Mouse (Mus musculus): Measurements from ENCODE around the gene Ctbp2.

Ctbp2 gene

GRCm38 (mm10) chr7:133123999-133124700 lies at the start of gene Ctbp2:
Ctbp2 (minus strand) TSS chr7:133124354.
- peak; percentile 86 to 89 for DNase-seq (ENCODE audit: low spot score in 2 of 2)

- peak; percentile 19 to 42 for DNase-seq (ENCODE audit: low spot score in 2 of 2)
Observed at GRCm38 (mm10) chr7:133171403-133172032, 47.4 kb upstream of the Ctbp2 start.

- DNase-seq (ENCODE audit: low spot score in 2 of 2) = no peak
Observed at GRCm38 (mm10) chr7:133168928-133169327, 44.8 kb upstream of the Ctbp2 start.

GRCm38 (mm10) chr7:133167903-133168302 lies 43.7 kb upstream of the Ctbp2 start:
- no peak for DNase-seq (ENCODE audit: low spot score in 2 of 2)

- no peak for DNase-seq (ENCODE audit: low spot score in 2 of 2)
Observed at GRCm38 (mm10) chr7:133164770-133165169, 40.6 kb upstream of the Ctbp2 start.

- no peak for DNase-seq (ENCODE audit: low spot score in 2 of 2)
Observed at GRCm38 (mm10) chr7:133163011-133163410, 38.9 kb upstream of the Ctbp2 start.

- DNase-seq (ENCODE audit: low spot score in 2 of 2) = no peak
Observed at GRCm38 (mm10) chr7:133162131-133162530, 38.0 kb upstream of the Ctbp2 start.

GRCm38 (mm10) chr7:133161362-133162080 lies 37.4 kb upstream of the Ctbp2 start:
- DNase-seq (ENCODE audit: low spot score in 2 of 2) = no peak

GRCm38 (mm10) chr7:133159519-133159918 lies 35.4 kb upstream of the Ctbp2 start:
- no peak for DNase-seq (ENCODE audit: low spot score in 2 of 2)

- DNase-seq (ENCODE audit: low spot score in 2 of 2) = no peak
Observed at GRCm38 (mm10) chr7:133155621-133156020, 31.5 kb upstream of the Ctbp2 start.

- no peak for DNase-seq (ENCODE audit: low spot score in 2 of 2)
Observed at GRCm38 (mm10) chr7:133154846-133155245, 30.7 kb upstream of the Ctbp2 start.

GRCm38 (mm10) chr7:133139689-133140336 lies 15.7 kb upstream of the Ctbp2 start:
- DNase-seq (ENCODE audit: low spot score in 2 of 2) = no peak

- DNase-seq (ENCODE audit: low spot score in 2 of 2) = no peak
Observed at GRCm38 (mm10) chr7:133133552-133133951, 9.4 kb upstream of the Ctbp2 start.

GRCm38 (mm10) chr7:133132702-133133101 lies 8.5 kb upstream of the Ctbp2 start:
- no peak for DNase-seq (ENCODE audit: low spot score in 2 of 2)

GRCm38 (mm10) chr7:133124701-133125485 lies 739 bp upstream of the Ctbp2 start:
- DNase-seq (ENCODE audit: low spot score in 2 of 2) = no peak

- peak; percentile 69 to 74 for DNase-seq (ENCODE audit: low spot score in 2 of 2)
Observed at GRCm38 (mm10) chr7:133123244-133123998, 733 bp downstream of the Ctbp2 start, which contains the start of gene Fgfr2. Fgfr2 (minus strand) TSS chr7:133123350.

- DNase-seq (ENCODE audit: low spot score in 2 of 2) = peak; percentile 53 to 65
Observed at GRCm38 (mm10) chr7:133122379-133123243, 1.5 kb downstream of the Ctbp2 start.

GRCm38 (mm10) chr7:133121661-133122378 lies 2.3 kb downstream of the Ctbp2 start:
- peak; percentile 35 to 56 for DNase-seq (ENCODE audit: low spot score in 2 of 2)

- no peak for DNase-seq (ENCODE audit: low spot score in 2 of 2)
Observed at GRCm38 (mm10) chr7:133121080-133121607, 3.0 kb downstream of the Ctbp2 start.

Data from heart, adult 9 months (tissue).